Mouse (Mus musculus) adrenal gland, adult 18-20 months (tissue): ENCODE measurements at regions not wholly inside any gene's neighbourhood (a gene's known extent, or its start where the extent isn't known, plus 50 kb on each side); places are given as distances from the start of the nearest gene placed in this dataset.

Experiments
- DNase-seq, 2 experiments: peaks; one replicate each; pipeline ENCODE4 v3.0.0; 2021 to 2022; ENCODE audit warnings: low spot score in 2 of 2

DNA sequence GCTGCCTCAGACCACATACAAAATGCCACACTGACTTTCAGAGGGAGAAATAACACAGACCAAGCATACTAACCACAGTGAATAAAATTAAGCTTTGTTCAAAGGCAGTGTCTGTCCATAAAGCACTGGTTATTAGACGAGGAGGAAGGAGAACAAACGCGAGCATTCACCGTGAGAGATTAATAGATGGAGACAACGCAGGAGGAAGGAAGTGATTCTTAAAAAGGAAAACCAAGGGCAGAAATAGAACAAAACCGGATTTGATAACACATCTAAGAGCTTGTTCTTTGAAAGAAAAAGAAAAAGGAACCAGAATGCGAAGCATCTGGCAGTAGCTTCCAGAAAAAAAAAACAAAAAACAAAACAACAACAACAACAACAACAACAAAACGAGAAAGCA is 86.3 kb upstream of the Irs2 start:
- DNase-seq: no peak

- no peak for DNase-seq
These were observed 84.1 kb upstream of the Irs2 start for GRCm38 (mm10) chr8:11092348-11092747.

DNA sequence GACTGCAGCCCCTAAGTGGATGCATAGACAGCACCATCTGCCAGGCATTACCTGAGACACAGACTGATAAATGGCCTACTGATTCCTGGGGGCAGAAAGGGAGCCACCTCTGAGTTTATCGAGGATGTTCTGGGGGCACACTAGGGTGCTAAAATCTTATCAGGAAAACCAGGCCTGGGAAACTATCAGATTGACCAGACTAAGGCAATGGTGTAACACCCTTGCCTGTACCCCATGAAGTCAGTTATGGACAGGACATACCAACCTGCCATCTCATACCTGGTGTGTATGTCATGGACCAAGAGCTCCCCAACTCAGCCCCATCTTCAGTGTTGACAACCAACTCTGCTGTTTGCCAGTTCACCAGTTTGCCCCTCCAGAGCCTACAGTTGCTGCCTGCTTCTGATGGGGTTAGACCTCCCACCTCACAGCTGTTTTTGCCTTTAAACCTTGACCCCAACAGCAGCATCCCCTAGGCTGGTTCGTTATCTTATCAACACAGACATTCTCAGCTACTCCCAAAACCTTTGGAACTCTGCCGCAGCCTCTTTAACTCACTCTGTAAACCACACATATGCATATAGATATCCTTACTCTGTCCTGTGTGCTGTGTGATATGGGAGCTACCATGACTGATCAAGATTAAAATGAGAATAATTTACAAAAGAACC is 83.6 kb upstream of the Irs2 start:
- no peak for DNase-seq

- DNase-seq: peak in 1 of 2 experiments; percentile 21
These were observed 80.8 kb upstream of the Irs2 start for GRCm38 (mm10) chr8:11088946-11089665.

GRCm38 (mm10) chr8:11085244-11085643 is 77.0 kb upstream of the Irs2 start:
- DNase-seq: peak in 1 of 2 experiments; percentile 38

DNA sequence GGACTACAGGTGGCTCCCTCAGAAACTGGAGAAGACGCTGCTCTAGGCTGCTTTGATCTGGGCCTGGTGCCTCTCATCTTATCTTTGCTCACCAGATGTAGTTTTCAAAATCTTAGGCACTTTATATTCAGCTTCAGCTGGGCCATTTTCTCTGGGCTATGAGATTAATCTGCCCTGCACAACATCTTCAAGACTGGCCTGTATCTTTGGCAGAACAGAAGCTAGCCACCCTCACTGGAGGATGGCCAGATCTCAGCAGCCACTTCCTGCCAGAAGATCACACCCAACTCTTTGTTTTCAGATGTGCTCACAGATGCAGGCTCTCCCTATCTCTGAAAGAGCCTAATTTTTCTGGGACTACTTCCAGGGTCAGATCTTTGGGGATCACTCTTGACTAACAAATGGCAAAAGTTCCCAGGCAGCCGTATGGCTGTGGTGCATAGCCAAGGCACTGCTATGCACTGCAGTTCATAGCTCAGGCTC is 75.8 kb upstream of the Irs2 start:
- DNase-seq: no peak

DNA sequence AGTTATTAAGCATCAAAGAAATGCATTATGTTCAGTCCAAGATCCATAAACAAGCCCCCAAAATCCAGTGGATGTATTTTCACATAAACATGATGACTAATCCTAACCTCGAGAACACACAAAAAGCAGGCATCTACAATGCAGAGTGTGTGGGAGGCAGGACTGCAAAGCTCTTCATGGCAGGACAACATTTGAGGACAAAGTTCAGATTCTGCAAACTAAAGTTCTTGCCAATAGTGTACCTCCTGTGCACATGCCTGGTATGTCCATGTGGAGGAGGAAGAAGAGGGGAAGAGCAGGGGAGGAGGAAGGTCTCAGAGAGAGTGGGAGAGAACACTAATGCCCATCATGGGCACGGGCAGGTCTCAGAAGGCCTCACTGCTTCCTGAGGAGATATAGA is 72.6 kb upstream of the Irs2 start:
- DNase-seq: no peak

- no peak for DNase-seq
These were observed 71.5 kb upstream of the Irs2 start for GRCm38 (mm10) chr8:11079805-11080204.

- DNase-seq: peak; percentile 40 to 42
These were observed 68.9 kb upstream of the Irs2 start for GRCm38 (mm10) chr8:11077138-11077537.

- DNase-seq: no peak
These were observed 62.9 kb upstream of the Irs2 start for GRCm38 (mm10) chr8:11071162-11071561.

- no peak for DNase-seq
These were observed 59.2 kb upstream of the Irs2 start for GRCm38 (mm10) chr8:11067450-11067849.

GRCm38 (mm10) chr8:11065990-11066389 is 57.7 kb upstream of the Irs2 start:
- DNase-seq: no peak

- no peak for DNase-seq
These were observed 57.0 kb upstream of the Irs2 start for GRCm38 (mm10) chr8:11065303-11065702.

DNA sequence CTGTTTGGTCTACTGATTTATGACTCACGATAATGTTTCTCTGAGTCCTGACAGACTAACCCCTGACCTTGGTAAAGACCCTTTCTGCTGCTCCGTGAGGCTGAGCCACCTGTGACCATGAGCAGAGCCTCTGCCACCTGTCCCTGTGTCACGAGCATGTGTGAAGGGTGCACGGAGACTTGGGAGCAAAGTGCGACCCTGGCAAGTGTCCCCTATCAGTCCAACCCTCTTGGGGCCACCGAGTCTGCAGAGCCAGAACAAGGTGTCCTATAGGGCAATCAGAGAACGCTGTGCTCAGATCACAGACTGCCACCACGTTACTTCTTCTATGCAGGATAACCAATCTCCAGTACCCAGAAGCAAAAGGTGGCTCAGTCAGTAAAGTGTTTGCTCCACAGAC is 54.8 kb upstream of the Irs2 start:
- DNase-seq: no peak

- no peak for DNase-seq
These were observed 54.2 kb upstream of the Irs2 start for GRCm38 (mm10) chr8:11062348-11062946.

DNA sequence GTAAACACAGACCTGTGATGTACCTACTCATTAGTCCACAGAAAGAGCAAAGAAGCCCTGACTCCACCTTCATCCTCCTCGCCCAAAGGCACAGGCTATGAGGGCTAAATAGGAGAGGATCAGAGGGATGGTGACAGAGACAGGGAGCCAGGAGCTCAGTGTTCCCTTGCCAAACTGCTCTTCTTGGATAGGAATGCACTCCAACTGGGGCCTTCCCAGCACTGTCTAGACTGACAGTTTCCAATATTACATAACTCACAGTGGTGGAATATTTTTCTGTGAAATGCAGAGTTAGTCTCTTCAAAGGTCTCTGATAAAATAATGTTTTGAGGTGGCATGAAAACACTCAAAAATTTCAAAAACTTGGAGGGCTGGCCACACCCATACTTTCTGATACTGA is 53.5 kb upstream of the Irs2 start:
- DNase-seq: no peak

- DNase-seq: no peak
These were observed 52.3 kb upstream of the Irs2 start for GRCm38 (mm10) chr8:11060604-11061003.

- no peak for DNase-seq
These were observed 50.1 kb upstream of the Irs2 start for GRCm38 (mm10) chr8:11058392-11058791.
